Mouse (Mus musculus): ENCODE measurements around the gene Foxj3.

- TF ChIP-seq ZC3H11A (IDR thresholded peaks at IDR 0.05; ENCODE audit: borderline replicate concordance, low read depth, low read length) = no peak
- TF ChIP-seq CHD2 (IDR thresholded peaks at IDR 0.05; ENCODE audit: low read depth, low read length) = no peak
- no peak for TF ChIP-seq MAFK (IDR thresholded peaks at IDR 0.05; ENCODE audit: insufficient read depth, low read depth, low read length)
These were observed 25.2 kb upstream of the Foxj3 start for GRCm38 (mm10) chr4:119511591-119511990.
